Mouse (Mus musculus) heart, postnatal 0 days (tissue): ENCODE data around the gene Clec2l.

Source experiments
- CTCF ChIP-seq: IDR thresholded peaks from 2 replicates; pipeline ENCODE4 v1.5.1; 2016; ENCODE audit warnings: antibody characterized with exemption, control low read depth, low read depth
- EP300 ChIP-seq: IDR thresholded peaks from 2 replicates; pipeline ENCODE4 v1.6.1; 2016; ENCODE audit warnings: antibody characterized with exemption, low read depth

GRCm38 (mm10) chr6:38715881-38716280 lies 53.0 kb downstream of the Clec2l start:
- TF ChIP-seq EP300: no peak
- TF ChIP-seq CTCF: no peak
